Mouse (Mus musculus) embryonic fibroblast, embryonic 13.5 days (primary cell): Measurements from ENCODE around the gene Ccr7. TPM values are rescaled to one million over a fixed set of nuclear protein-coding genes. Genes with fewer than 3 reads are reported as not detected.

ENCODE experiments used
- H3K27ac ChIP-seq: 2 replicates; pipeline ENCODE4 v1.5.1; 2012; ENCODE audit warnings: low read length, control low read depth, inconsistent platforms; ENCODE audit not compliant: insufficient read depth
- H3K4me1 ChIP-seq: 2 replicates; pipeline ENCODE4 v1.6.1; 2011; ENCODE audit warnings: low read length; ENCODE audit not compliant: control insufficient read depth, insufficient read depth
- H3K4me3 ChIP-seq: 2 replicates; pipeline ENCODE4 v1.5.1; 2011; ENCODE audit warnings: mild to moderate bottlenecking, control low read depth, low read length; ENCODE audit not compliant: insufficient read depth
- CTCF ChIP-seq: IDR thresholded peaks from 2 replicates; pipeline ENCODE4 v1.5.1; 2011; ENCODE audit warnings: mild to moderate bottlenecking, control low read depth, low read length, moderate library complexity, borderline replicate concordance; ENCODE audit not compliant: insufficient read depth
- POLR2A ChIP-seq: IDR thresholded peaks from 2 replicates; pipeline ENCODE4 v1.6.1; 2011; ENCODE audit warnings: low read depth, mild to moderate bottlenecking, control low read depth, low read length, moderate library complexity
- polyA plus RNA-seq: library from polyadenylated mRNA; stranded (reverse); fragments of >200 nt; gene quantifications from 2 replicates; pipeline ENCODE4 v1.2.4, GENCODE M21; 2011; ENCODE audit warnings: low read depth; ENCODE audit not compliant: missing spikeins, insufficient read length

The Ccr7 gene
- polyA plus RNA-seq, 1 experiment = not detected

GRCm38 (mm10) chr11:99170547-99171267 lies 15.8 kb upstream of the Ccr7 start:
- no peak overlapping the region for H3K27ac ChIP-seq
- H3K4me3 ChIP-seq = no peak overlapping the region
- no peaks in the 10 kb centered on the region for H3K4me1 ChIP-seq
- TF ChIP-seq CTCF (no peak), POLR2A (no peak)

DNA sequence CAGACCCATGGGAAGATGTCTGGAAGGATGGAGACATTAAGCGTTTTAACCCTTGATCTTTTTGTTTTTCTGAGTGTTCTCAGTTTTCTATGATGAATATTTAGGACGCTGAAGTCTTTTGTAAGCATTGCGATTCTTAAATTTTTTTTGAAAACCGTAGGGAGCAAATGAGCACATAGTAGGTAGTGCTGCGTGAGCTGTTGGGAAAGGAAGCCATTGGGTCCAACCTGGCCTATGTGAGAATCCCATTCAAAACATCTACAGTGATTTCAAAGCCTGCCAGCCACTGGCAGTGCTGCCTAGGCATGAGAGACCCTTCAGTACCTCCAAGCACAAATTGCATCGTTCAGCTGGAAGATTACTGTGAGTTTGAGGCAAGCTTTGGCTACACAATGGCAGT lies 15.1 kb upstream of the Ccr7 start:
- H3K4me3 ChIP-seq = no peak overlapping the region
- no peaks in the 10 kb centered on the region for H3K4me1 ChIP-seq
- H3K27ac ChIP-seq = no peak overlapping the region
- TF ChIP-seq CTCF = no peak

GRCm38 (mm10) chr11:99169438-99169837 lies 14.6 kb upstream of the Ccr7 start:
- no peak overlapping the region for H3K27ac ChIP-seq
- TF ChIP-seq CTCF = no peak
- no peak for TF ChIP-seq POLR2A

DNA sequence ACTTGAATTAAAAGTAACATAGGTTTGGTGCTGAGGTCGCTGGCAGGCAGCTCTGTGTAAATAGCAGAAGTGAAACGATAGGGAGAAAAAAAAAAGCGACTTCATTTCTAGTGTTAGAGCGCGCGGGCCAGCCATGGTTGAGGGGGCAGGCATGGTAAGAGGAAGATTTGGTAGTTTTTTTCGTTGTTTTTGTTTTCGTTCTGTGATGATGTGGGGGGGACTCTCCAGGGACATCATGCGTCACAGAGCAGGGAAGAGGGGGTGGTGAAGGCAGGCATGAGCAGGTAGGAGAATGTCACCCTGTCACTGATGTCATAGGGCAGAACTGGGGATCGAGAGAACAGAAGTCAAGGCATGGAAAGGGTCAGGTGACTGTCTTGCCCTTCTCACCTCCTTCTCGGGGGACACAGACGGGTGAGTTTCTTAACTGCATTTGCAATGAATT lies 13.2 kb upstream of the Ccr7 start:
- Histone ChIP-seq H3K27ac (no peak overlapping the region), H3K4me1 (no peaks in the 10 kb centered on the region), H3K4me3 (no peak overlapping the region)
- TF ChIP-seq POLR2A = no peak
- no peak for TF ChIP-seq CTCF

More at GRCm38 (mm10) chr11:99169438-99169837, 14.6 kb upstream of the Ccr7 start:
- no peaks in the 10 kb centered on the region for H3K4me1 ChIP-seq
- no peak overlapping the region for H3K4me3 ChIP-seq

DNA sequence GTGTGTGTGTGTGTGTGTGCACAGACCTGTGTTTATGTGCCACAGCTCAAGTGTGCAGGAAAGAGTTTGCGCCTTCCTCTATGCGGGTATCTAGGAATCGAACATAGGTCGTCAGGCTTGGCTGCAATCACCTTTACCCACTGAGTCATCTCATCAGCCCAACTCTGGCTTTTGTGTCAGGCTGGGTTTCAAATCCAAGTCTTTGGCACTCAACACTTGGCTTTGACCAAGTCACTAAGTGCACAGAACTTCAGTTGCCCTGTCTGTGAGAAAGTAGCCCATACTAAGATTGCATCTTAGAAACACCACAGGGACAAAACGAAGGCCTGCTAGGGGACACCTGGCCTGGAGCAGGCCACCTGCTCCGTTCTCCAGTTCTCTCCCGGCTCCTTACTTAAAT lies 12.7 kb upstream of the Ccr7 start:
- H3K4me1 ChIP-seq = no peaks in the 10 kb centered on the region
- TF ChIP-seq CTCF = no peak
- no peak for TF ChIP-seq POLR2A
- H3K4me3 ChIP-seq = no peak overlapping the region
- H3K27ac ChIP-seq = no peak overlapping the region

- no peaks in the 10 kb centered on the region for H3K4me1 ChIP-seq
- TF ChIP-seq POLR2A (no peak), CTCF (no peak)
- no peak overlapping the region for H3K27ac ChIP-seq
- no peak overlapping the region for H3K4me3 ChIP-seq
Observed at GRCm38 (mm10) chr11:99166241-99166640, 11.4 kb upstream of the Ccr7 start.

DNA sequence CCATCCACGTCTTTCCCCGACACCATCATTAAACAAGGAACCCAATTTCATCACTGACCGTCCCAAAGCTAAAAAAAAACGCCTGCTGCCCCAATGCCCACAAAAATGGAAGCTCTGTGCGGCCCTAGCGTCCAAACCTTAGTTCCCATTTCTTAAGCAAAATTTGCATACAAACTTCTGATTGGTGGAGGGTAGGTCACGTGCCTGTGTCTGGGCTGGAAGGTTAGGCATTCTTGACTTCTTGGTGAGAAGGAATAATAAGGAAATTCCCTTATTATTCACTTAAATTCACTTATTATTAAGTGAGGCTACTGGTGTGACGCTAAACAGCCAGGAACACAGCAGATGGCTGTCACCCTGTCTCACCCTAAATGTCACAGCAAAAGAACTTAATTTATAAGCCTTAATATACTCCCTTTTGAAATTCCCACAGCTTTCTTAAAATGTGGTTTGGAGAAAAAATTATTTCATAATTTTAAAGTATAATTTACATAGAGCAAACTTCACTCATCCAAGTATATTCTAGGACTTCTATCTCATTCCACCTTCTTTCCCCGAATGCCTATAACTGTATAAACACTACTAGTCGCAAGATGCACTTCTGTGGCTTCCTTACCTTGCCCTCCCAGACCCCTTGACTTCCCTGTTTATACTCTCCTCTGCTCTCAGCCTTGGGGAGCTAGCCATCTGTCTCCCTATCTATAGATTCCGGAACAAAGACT lies 10.3 kb upstream of the Ccr7 start:
- Histone ChIP-seq H3K27ac (no peak overlapping the region), H3K4me3 (no peak overlapping the region), H3K4me1 (no peaks in the 10 kb centered on the region)
- TF ChIP-seq CTCF (no peak), POLR2A (no peak)

GRCm38 (mm10) chr11:99162972-99163686 lies 8.3 kb upstream of the Ccr7 start:
- H3K4me3 ChIP-seq = no peak overlapping the region
- no peak for TF ChIP-seq CTCF
- TF ChIP-seq POLR2A = no peak
- no peaks in the 10 kb centered on the region for H3K4me1 ChIP-seq
- H3K27ac ChIP-seq = no peak overlapping the region

DNA sequence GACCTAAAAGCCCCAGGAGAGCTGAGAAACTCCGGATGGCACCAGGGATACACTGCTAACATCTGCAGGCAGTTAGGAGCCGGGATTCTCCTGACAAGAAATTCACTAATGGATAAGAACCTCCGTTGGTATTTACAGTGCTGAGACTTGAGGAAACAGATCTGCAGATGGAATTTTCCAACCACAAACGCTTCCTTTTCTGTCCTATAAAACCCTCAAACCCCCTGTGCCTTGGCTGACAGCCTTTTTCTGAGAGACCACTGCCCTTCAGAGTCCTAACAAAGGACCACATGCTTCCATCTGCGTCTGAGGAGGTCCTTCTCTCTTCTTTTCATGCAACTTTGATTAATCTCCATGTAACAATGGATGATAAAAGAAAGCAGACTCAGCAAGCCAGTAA lies 6.8 kb upstream of the Ccr7 start:
- TF ChIP-seq CTCF (no peak), POLR2A (no peak)
- no peak overlapping the region for H3K4me3 ChIP-seq
- H3K4me1 ChIP-seq = no peaks in the 10 kb centered on the region
- no peak overlapping the region for H3K27ac ChIP-seq

GRCm38 (mm10) chr11:99160228-99160627 lies 5.4 kb upstream of the Ccr7 start:
- TF ChIP-seq CTCF (no peak), POLR2A (no peak)
- H3K27ac ChIP-seq = no peak overlapping the region
- H3K4me1 ChIP-seq = no peaks in the 10 kb centered on the region
- H3K4me3 ChIP-seq = no peak overlapping the region
